Mouse (Mus musculus): ENCODE data around the gene Gm21973. TPM values are rescaled to one million over a fixed set of nuclear protein-coding genes. Genes with fewer than 3 reads are reported as not detected.

Gene Gm21973
- not detected in 2 replicates for polyA plus RNA-seq (2015; fragmentation: Nextera tagmentation; extraction: Ambion mirVana)

DNA sequence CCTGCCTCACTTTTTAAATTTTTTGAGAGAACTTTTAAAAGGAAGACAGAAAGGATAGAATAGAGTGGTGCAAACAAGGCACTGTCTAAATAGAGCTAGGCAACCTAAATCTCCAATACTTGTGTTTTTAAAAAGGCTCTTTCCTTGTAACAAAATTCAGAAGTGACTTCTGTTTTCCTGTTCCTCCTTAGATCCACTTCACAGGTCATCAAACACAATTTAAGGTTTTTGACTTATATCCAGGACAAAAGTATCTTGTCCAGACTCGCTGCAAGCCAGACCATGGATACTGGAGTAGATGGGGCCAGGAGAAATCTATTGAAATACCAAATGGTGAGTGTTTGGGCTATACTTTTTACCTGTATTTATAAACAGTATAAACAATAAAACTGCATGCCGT, at the start of gene Gm21973:
Gm21973 (plus strand) TSS at position 301 of the 400 bp plus-strand sequence.
- no peak for ATAC-seq (ENCODE audit: insufficient read depth)
- H3K9me3 ChIP-seq (replicated peaks), result no peaks in the 10 kb centered on the region
- H3K4me1 ChIP-seq (replicated peaks), result no peaks in the 10 kb centered on the region
- H3K36me3 ChIP-seq (replicated peaks), result no peaks in the 10 kb centered on the region
- no peak within 1 kb of the TSS for H3K9ac ChIP-seq
- H3K27me3 ChIP-seq, result no peaks in the 10 kb centered on the region
- 72% methylated on average over 2 of the region's 2 CpGs for WGBS (ENCODE audit: insufficient replicate concordance)
- H3K4me2 ChIP-seq, result no peak within 1 kb of the TSS
- H3K4me3 ChIP-seq (replicated peaks), result no peak within 1 kb of the TSS
- no peak within 1 kb of the TSS for H3K27ac ChIP-seq (replicated peaks)

- Histone ChIP-seq H3K9ac (no peak overlapping the region), H3K36me3 (replicated peaks) (no peaks in the 10 kb centered on the region), H3K27ac (replicated peaks) (no peak overlapping the region), H3K4me3 (replicated peaks) (no peak overlapping the region), H3K4me1 (replicated peaks) (no peaks in the 10 kb centered on the region), H3K27me3 (no peaks in the 10 kb centered on the region), H3K9me3 (replicated peaks) (no peaks in the 10 kb centered on the region), H3K4me2 (no peak overlapping the region)
- ATAC-seq (ENCODE audit: insufficient read depth), result no peak
Observed at GRCm38 (mm10) chr15:10276386-10276785, 48.8 kb upstream of the Gm21973 start.

DNA sequence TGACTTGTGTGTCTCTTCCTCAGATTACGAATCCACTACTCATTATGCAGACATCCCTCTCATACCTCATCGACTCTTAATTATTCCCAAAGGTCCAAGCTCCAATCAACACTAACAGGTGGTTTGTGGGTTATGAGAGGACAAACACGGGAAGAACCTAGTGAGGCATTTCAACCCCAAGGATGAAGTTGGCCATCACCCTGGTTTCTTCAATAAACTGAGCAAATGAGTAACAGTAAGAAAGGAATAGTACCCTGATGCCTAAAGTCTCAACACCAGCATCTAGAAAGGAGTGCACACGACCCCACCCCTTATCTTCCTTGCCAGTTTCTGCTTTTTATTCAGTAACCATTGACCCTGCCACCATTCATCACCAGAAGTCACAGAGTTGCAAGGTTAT, 47.7 kb upstream of the Gm21973 start:
- Histone ChIP-seq H3K4me2 (no peak overlapping the region), H3K9me3 (replicated peaks) (no peaks in the 10 kb centered on the region), H3K4me3 (replicated peaks) (no peak overlapping the region), H3K4me1 (replicated peaks) (no peaks in the 10 kb centered on the region), H3K9ac (no peak overlapping the region), H3K36me3 (replicated peaks) (no peaks in the 10 kb centered on the region), H3K27me3 (no peaks in the 10 kb centered on the region), H3K27ac (replicated peaks) (no peak overlapping the region)
- WGBS (ENCODE audit: insufficient replicate concordance), result 54% methylated on average over 4 of the region's 4 CpGs
- no peak for ATAC-seq (ENCODE audit: insufficient read depth)

DNA sequence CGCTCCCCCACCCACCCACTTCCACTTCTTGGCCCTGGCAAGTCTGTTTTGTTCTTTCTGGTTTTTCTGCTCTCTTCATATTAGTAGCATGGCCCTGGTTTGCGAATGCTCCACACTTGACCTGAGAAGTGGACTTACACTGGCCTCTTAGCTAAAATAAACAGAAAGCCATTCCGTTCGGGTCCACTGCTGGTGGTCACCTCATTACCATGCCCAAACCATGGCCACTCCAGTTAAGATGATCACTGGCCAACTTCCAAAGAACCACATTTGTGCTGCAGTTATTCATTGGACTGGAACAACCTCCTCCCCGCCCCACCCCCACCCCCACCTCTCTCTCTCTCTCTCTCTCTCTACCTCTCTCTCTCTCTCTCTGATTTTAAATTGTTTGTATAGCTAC, 43.6 kb upstream of the Gm21973 start:
- no peaks in the 10 kb centered on the region for H3K9me3 ChIP-seq (replicated peaks)
- H3K27me3 ChIP-seq, result no peaks in the 10 kb centered on the region
- no peak for ATAC-seq (ENCODE audit: insufficient read depth)
- no peak overlapping the region for H3K4me2 ChIP-seq
- no peaks in the 10 kb centered on the region for H3K4me1 ChIP-seq (replicated peaks)
- H3K27ac ChIP-seq (replicated peaks), result no peak overlapping the region
- no peak overlapping the region for H3K9ac ChIP-seq
- no peaks in the 10 kb centered on the region for H3K36me3 ChIP-seq (replicated peaks)
- H3K4me3 ChIP-seq (replicated peaks), result no peak overlapping the region
- WGBS (ENCODE audit: insufficient replicate concordance), result 63% methylated on average over 5 of the region's 5 CpGs

DNA sequence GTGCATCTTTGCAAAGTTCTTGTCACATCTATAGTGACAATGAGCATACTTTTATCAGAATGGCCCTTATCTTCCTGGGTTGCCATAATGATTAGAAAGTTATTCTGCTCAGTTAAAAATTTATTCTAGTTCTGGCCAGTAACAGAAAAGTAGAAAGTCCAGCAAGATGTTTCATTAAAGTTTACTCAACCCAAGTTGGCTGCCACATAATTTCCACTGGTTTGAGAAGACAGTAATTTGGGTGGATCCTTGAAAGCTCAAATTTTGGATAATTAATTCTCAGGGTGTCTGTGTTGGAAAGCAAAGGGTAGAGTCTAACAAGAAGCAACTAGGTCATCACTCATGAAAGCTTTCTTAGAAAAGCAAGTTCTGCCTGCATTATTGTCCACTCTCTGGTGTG, 41.5 kb upstream of the Gm21973 start:
- H3K4me2 ChIP-seq, result no peak overlapping the region
- no peak for ATAC-seq (ENCODE audit: insufficient read depth)
- H3K27me3 ChIP-seq, result no peaks in the 10 kb centered on the region
- H3K27ac ChIP-seq (replicated peaks), result no peak overlapping the region
- no peak overlapping the region for H3K9ac ChIP-seq
- H3K4me1 ChIP-seq (replicated peaks), result no peaks in the 10 kb centered on the region
- H3K36me3 ChIP-seq (replicated peaks), result no peaks in the 10 kb centered on the region
- H3K4me3 ChIP-seq (replicated peaks), result no peak overlapping the region
- H3K9me3 ChIP-seq (replicated peaks), result no peaks in the 10 kb centered on the region

GRCm38 (mm10) chr15:10296570-10296969, 28.6 kb upstream of the Gm21973 start:
- no peak overlapping the region for H3K27ac ChIP-seq (replicated peaks)
- no peaks in the 10 kb centered on the region for H3K4me1 ChIP-seq (replicated peaks)
- no peak for ATAC-seq (ENCODE audit: insufficient read depth)

DNA sequence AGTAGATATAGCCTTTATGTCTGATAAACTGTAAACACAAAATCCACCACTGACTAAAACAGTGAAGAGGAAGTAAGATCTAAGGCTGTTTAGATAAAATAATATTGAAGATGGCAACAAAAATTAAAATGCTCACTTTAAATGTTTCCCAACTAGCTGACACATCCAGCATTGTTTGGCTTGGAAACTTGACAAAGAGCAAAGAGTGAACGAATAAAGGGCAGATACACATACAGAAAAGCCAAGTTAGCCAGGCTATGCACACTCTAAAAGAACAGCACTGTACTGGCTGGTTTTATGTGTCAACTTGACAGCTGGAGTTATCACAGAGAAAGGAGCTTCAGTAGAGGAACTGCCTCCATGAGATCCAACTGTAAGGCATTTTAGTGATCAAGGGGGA, 27.1 kb upstream of the Gm21973 start:
- no peak overlapping the region for H3K9ac ChIP-seq
- H3K4me2 ChIP-seq, result no peak overlapping the region
- H3K4me1 ChIP-seq (replicated peaks), result no peaks in the 10 kb centered on the region
- H3K27ac ChIP-seq (replicated peaks), result no peak overlapping the region
- no peaks in the 10 kb centered on the region for H3K36me3 ChIP-seq (replicated peaks)
- H3K9me3 ChIP-seq (replicated peaks), result no peaks in the 10 kb centered on the region
- H3K4me3 ChIP-seq (replicated peaks), result no peak overlapping the region
- H3K27me3 ChIP-seq, result no peaks in the 10 kb centered on the region
- WGBS (ENCODE audit: insufficient replicate concordance), result 43% methylated on average over 1 of the region's 1 CpGs
- no peak for ATAC-seq (ENCODE audit: insufficient read depth)

More at GRCm38 (mm10) chr15:10296570-10296969, 28.6 kb upstream of the Gm21973 start:
- Histone ChIP-seq H3K4me2 (no peak overlapping the region), H3K4me3 (replicated peaks) (no peak overlapping the region), H3K9ac (no peak overlapping the region), H3K27me3 (no peaks in the 10 kb centered on the region), H3K9me3 (replicated peaks) (no peaks in the 10 kb centered on the region), H3K36me3 (replicated peaks) (no peaks in the 10 kb centered on the region)
- 41% methylated on average over 1 of the region's 1 CpGs for WGBS (ENCODE audit: insufficient replicate concordance)

DNA sequence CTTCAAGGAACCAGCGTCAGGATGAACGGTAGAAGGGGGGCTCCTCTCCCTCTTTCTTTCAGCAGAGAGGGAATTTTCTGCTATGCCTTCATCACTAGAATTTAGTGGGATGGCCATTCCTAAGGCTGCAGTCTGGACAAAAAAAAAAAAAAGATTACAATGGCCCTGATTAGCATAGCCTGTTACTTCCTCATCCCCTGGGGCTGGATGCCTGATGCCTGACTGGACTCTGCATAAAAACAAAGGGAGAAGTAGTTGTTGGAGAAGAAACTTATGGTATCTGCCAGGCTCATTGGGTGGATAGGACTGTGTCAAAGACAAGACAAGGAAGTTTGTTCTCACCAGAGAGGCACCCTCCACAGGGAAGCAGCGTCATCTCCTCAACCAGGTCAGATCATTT, 25.7 kb upstream of the Gm21973 start:
- no peak overlapping the region for H3K27ac ChIP-seq (replicated peaks)
- no peak overlapping the region for H3K4me2 ChIP-seq
- no peaks in the 10 kb centered on the region for H3K4me1 ChIP-seq (replicated peaks)
- no peak overlapping the region for H3K4me3 ChIP-seq (replicated peaks)
- 62% methylated on average over 3 of the region's 3 CpGs for WGBS (ENCODE audit: insufficient replicate concordance)
- ATAC-seq (ENCODE audit: insufficient read depth), result no peak
- H3K36me3 ChIP-seq (replicated peaks), result no peaks in the 10 kb centered on the region
- no peak overlapping the region for H3K9ac ChIP-seq
- H3K27me3 ChIP-seq, result no peaks in the 10 kb centered on the region
- H3K9me3 ChIP-seq (replicated peaks), result no peaks in the 10 kb centered on the region

- H3K4me3 ChIP-seq (replicated peaks), result no peak overlapping the region
- no peaks in the 10 kb centered on the region for H3K9me3 ChIP-seq (replicated peaks)
- no peaks in the 10 kb centered on the region for H3K36me3 ChIP-seq (replicated peaks)
- H3K27me3 ChIP-seq, result no peaks in the 10 kb centered on the region
- no peak overlapping the region for H3K27ac ChIP-seq (replicated peaks)
- no peak overlapping the region for H3K9ac ChIP-seq
- WGBS (ENCODE audit: insufficient replicate concordance), result 64% methylated on average over 1 of the region's 1 CpGs
- no peak for ATAC-seq (ENCODE audit: insufficient read depth)
- no peak overlapping the region for H3K4me2 ChIP-seq
- no peaks in the 10 kb centered on the region for H3K4me1 ChIP-seq (replicated peaks)
Observed at GRCm38 (mm10) chr15:10306461-10306860, 18.7 kb upstream of the Gm21973 start.

GRCm38 (mm10) chr15:10311826-10312225, 13.4 kb upstream of the Gm21973 start:
- H3K4me2 ChIP-seq, result no peak overlapping the region
- H3K27me3 ChIP-seq, result no peaks in the 10 kb centered on the region
- no peaks in the 10 kb centered on the region for H3K9me3 ChIP-seq (replicated peaks)
- 52% methylated on average over 5 of the region's 5 CpGs for WGBS (ENCODE audit: insufficient replicate concordance)
- no peak overlapping the region for H3K4me3 ChIP-seq (replicated peaks)
- no peak overlapping the region for H3K9ac ChIP-seq
- H3K36me3 ChIP-seq (replicated peaks), result no peaks in the 10 kb centered on the region
- no peaks in the 10 kb centered on the region for H3K4me1 ChIP-seq (replicated peaks)
- no peak overlapping the region for H3K27ac ChIP-seq (replicated peaks)
- no peak for ATAC-seq (ENCODE audit: insufficient read depth)

DNA sequence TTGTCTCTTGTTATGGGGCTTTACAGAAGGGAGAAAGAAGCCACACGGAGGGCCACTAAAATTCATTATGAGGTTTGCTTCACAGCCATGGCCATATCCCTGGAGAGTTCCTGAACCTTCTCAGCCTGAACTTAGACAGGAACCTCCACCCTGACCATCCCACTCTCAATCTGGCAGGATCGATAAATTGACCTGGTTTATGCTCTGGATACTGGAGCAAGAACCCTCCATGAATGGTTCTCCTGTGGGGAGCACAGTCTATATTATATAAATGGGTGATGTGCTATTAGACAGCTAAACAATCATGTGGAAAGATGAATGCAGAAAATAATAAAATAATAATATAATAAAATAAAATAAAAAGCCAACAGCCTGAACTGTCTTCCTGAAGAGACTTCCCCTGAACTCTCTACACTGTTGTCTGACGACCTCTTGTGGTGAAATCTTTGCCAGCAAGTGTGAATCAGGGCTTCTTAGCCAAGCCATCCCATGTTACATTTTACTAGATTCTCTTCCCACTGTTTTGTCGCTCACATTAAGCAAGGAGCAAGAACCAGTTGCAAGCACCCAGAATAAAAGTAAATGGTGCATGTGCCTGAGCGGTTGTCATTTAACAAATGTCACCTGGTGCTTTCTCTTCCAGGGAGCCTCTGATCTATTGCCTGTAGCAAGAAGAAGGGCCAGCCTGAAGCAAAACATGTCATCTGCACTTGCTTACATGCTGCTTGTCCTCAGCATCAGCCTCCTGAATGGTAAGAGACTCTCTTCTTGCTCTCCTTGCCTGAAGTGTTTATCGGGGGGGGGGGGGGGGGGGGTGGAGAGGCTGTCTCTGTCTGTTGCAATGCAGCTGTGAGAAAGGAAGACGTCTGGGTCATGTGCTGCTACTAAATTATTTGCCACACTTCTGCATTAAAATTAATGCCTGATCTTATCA, 11.4 kb upstream of the Gm21973 start:
- no peak overlapping the region for H3K27ac ChIP-seq (replicated peaks)
- H3K27me3 ChIP-seq, result no peaks in the 10 kb centered on the region
- no peaks in the 10 kb centered on the region for H3K36me3 ChIP-seq (replicated peaks)
- H3K4me3 ChIP-seq (replicated peaks), result no peak overlapping the region
- no peak overlapping the region for H3K9ac ChIP-seq
- no peak for ATAC-seq (ENCODE audit: insufficient read depth)
- H3K4me2 ChIP-seq, result no peak overlapping the region
- no peaks in the 10 kb centered on the region for H3K4me1 ChIP-seq (replicated peaks)
- no peaks in the 10 kb centered on the region for H3K9me3 ChIP-seq (replicated peaks)
- 38% methylated on average over 6 of the region's 7 CpGs for WGBS (ENCODE audit: insufficient replicate concordance)

DNA sequence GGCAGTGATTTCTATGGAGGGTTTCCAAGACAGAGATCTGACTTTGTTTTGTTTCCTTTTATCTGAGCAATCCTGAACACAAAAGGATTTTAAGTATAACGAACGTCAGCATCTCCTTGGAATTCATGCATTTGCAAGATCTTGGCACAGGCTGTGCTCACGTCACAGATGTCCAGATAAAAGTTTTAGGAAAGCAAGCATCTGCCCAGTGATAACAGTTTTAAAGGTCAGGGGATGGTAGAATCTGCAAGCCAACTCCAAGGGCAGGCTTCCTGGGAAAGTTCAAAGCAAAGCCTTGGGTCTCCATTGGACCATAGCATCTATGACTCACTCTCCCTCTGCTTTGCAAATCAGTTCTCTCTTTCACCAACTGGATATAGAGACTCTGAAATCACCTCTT, 5.4 kb downstream of the Gm21973 start:
- 52% methylated on average over 3 of the region's 3 CpGs for WGBS (ENCODE audit: insufficient replicate concordance)
- no peak overlapping the region for H3K27ac ChIP-seq (replicated peaks)
- no peak overlapping the region for H3K4me2 ChIP-seq
- no peaks in the 10 kb centered on the region for H3K36me3 ChIP-seq (replicated peaks)
- no peaks in the 10 kb centered on the region for H3K4me1 ChIP-seq (replicated peaks)
- no peak for ATAC-seq (ENCODE audit: insufficient read depth)
- H3K27me3 ChIP-seq, result no peaks in the 10 kb centered on the region
- H3K9me3 ChIP-seq (replicated peaks), result no peaks in the 10 kb centered on the region
- no peak overlapping the region for H3K4me3 ChIP-seq (replicated peaks)
- no peak overlapping the region for H3K9ac ChIP-seq

Measured in liver, embryonic 15.5 days (tissue).